Mouse (Mus musculus) gastrocnemius, adult 8-10 months (tissue): Measurements from ENCODE around the gene Itpr2. TPM values are rescaled to one million over a fixed set of nuclear protein-coding genes. Genes with fewer than 3 reads are reported as not detected.

Experiments
- DNase-seq, 2 experiments: peaks; one replicate each; pipeline ENCODE4 v3.0.0; 2022; ENCODE audit warnings: low spot score in 2 of 2
- total RNA-seq, 4 experiments: library from RNA; stranded (reverse); gene quantifications; 2 replicates each; pipeline ENCODE4 v1.2.4; 2022

Itpr2 gene
- total RNA-seq, 4 experiments from 2014 or later = 4.1 to 6.2 (median 5.0) TPM

GRCm38 (mm10) chr6:146509891-146510290, 7.9 kb upstream of the Itpr2 start:
- no peak for DNase-seq

GRCm38 (mm10) chr6:146504459-146504858, 2.4 kb upstream of the Itpr2 start:
- no peak for DNase-seq

GRCm38 (mm10) chr6:146502856-146503255, 833 bp upstream of the Itpr2 start:
- no peak for DNase-seq

- DNase-seq = peak; percentile 20 to 34
Measured at GRCm38 (mm10) chr6:146501316-146501865, 632 bp downstream of the Itpr2 start.

- no peak for DNase-seq
Measured at GRCm38 (mm10) chr6:146500771-146501170, 1.3 kb downstream of the Itpr2 start.

- DNase-seq = no peak
Measured at GRCm38 (mm10) chr6:146500206-146500605, 1.8 kb downstream of the Itpr2 start.

- no peak for DNase-seq
Measured at GRCm38 (mm10) chr6:146499566-146499965, 2.5 kb downstream of the Itpr2 start.

GRCm38 (mm10) chr6:146498416-146498815, 3.6 kb downstream of the Itpr2 start:
- DNase-seq = no peak

- DNase-seq = no peak
Measured at GRCm38 (mm10) chr6:146497866-146498265, 4.2 kb downstream of the Itpr2 start.

- no peak for DNase-seq
Measured at GRCm38 (mm10) chr6:146497435-146497834, 4.6 kb downstream of the Itpr2 start.

- DNase-seq = no peak
Measured at GRCm38 (mm10) chr6:146491680-146492079, 10.3 kb downstream of the Itpr2 start.

GRCm38 (mm10) chr6:146490416-146490960, 11.5 kb downstream of the Itpr2 start:
- no peak for DNase-seq

GRCm38 (mm10) chr6:146489841-146490240, 12.2 kb downstream of the Itpr2 start:
- DNase-seq = no peak

- no peak for DNase-seq
Measured at GRCm38 (mm10) chr6:146488749-146489148, 13.3 kb downstream of the Itpr2 start.

GRCm38 (mm10) chr6:146487079-146487478, 14.9 kb downstream of the Itpr2 start:
- DNase-seq = no peak

- no peak for DNase-seq
Measured at GRCm38 (mm10) chr6:146486073-146486472, 15.9 kb downstream of the Itpr2 start.

GRCm38 (mm10) chr6:146481441-146481840, 20.6 kb downstream of the Itpr2 start:
- peak in 1 of 2 experiments; percentile 15 for DNase-seq

- no peak for DNase-seq
Measured at GRCm38 (mm10) chr6:146480925-146481324, 21.1 kb downstream of the Itpr2 start.

GRCm38 (mm10) chr6:146478888-146479683, 22.9 kb downstream of the Itpr2 start:
- no peak for DNase-seq

- DNase-seq = no peak
Measured at GRCm38 (mm10) chr6:146476865-146477264, 25.2 kb downstream of the Itpr2 start.

GRCm38 (mm10) chr6:146474166-146474565, 27.9 kb downstream of the Itpr2 start:
- no peak for DNase-seq

- peak; percentile 9 to 13 for DNase-seq
Measured at GRCm38 (mm10) chr6:146473216-146473955, 28.6 kb downstream of the Itpr2 start.
